Mouse (Mus musculus) neural tube, embryonic 13.5 days (tissue): ENCODE results near the gene Ptgds. TPM values are rescaled to one million over a fixed set of nuclear protein-coding genes. Genes with fewer than 3 reads are reported as not detected.

Experiments
- ATAC-seq: fragments of 200-750 bp; cut with Nextera tagmentation; 2 replicates; pipeline ENCODE4 v1.8.0; 2017; ENCODE audit warnings: low read depth, mild to moderate bottlenecking, moderate TSS enrichment, moderate library complexity
- H3K27ac ChIP-seq: fragments of 300-500 bp; sonication (generic); replicated peaks from 2 replicates; pipeline ENCODE4 v1.5.1; 2015; ENCODE audit warnings: moderate library complexity, mild to moderate bottlenecking, inconsistent platforms
- H3K27me3 ChIP-seq: fragments of 300-500 bp; sonication (generic); 2 replicates; pipeline ENCODE4 v1.6.1; 2015; ENCODE audit warnings: mild to moderate bottlenecking, inconsistent platforms
- H3K36me3 ChIP-seq: fragments of 300-500 bp; sonication (generic); 2 replicates; pipeline ENCODE4 v1.6.1; 2015; ENCODE audit warnings: mild to moderate bottlenecking, inconsistent platforms
- H3K4me1 ChIP-seq: fragments of 300-500 bp; sonication (generic); replicated peaks from 2 replicates; pipeline ENCODE4 v1.6.1; 2015; ENCODE audit warnings: inconsistent platforms
- H3K4me2 ChIP-seq: fragments of 300-500 bp; sonication (generic); 2 replicates; pipeline ENCODE4 v1.6.1; 2015; ENCODE audit warnings: inconsistent platforms, mild to moderate bottlenecking, moderate library complexity
- H3K4me3 ChIP-seq: fragments of 300-500 bp; sonication (generic); 2 replicates; pipeline ENCODE4 v1.5.1; 2015; ENCODE audit warnings: mild to moderate bottlenecking, inconsistent platforms
- H3K9ac ChIP-seq: fragments of 300-500 bp; sonication (generic); 2 replicates; pipeline ENCODE4 v1.6.1; 2015; ENCODE audit warnings: moderate library complexity, mild to moderate bottlenecking, inconsistent platforms
- H3K9me3 ChIP-seq: fragments of 300-500 bp; sonication (generic); 2 replicates; pipeline ENCODE4 v1.6.1; 2016; ENCODE audit warnings: inconsistent platforms
- WGBS: fragments of 180-500 bp; shearing (Covaris S2); methylation state at CpG from one replicate; pipeline ENCODE4 v1.1.7; 2015; 5-methylcytosine and 5-hydroxymethylcytosine counted together
- polyA plus RNA-seq: library from polyadenylated mRNA; unstranded; fragments of >200 nt; fragmentation: Nextera tagmentation; extraction: Ambion mirVana; gene quantifications from 2 replicates; pipeline ENCODE4 v1.2.1, GENCODE M21; 2015

Ptgds gene
- polyA plus RNA-seq, 1 experiment from 2014 or later, result 19.9 TPM

GRCm38 (mm10) chr2:25457022-25457896 lies 12.6 kb downstream of the Ptgds start:
- no peak for ATAC-seq
- H3K27me3 ChIP-seq, result no peaks in the 10 kb centered on the region
- 89% methylated on average over 9 of the region's 9 CpGs for WGBS
- H3K4me3 ChIP-seq, result no peak overlapping the region
- H3K9me3 ChIP-seq, result no peaks in the 10 kb centered on the region
- H3K36me3 ChIP-seq, result peaks cover 21% of the 10 kb centered on the region
- peaks cover 31% of the 10 kb centered on the region for H3K4me1 ChIP-seq
- no peak overlapping the region for H3K9ac ChIP-seq
- H3K27ac ChIP-seq, result no peak overlapping the region
- no peak overlapping the region for H3K4me2 ChIP-seq

GRCm38 (mm10) chr2:25456205-25456953 lies 13.5 kb downstream of the Ptgds start, which contains the start of gene Clic3:
TSS of gene Clic3 (plus strand) at chr2:25456838.
- ATAC-seq, result no peak
- H3K27ac ChIP-seq, result no peak within 1 kb of the TSS

GRCm38 (mm10) chr2:25452951-25453350 lies 16.9 kb downstream of the Ptgds start:
- no peak for ATAC-seq
- Histone ChIP-seq H3K27me3 (no peaks in the 10 kb centered on the region), H3K4me1 (no peaks in the 10 kb centered on the region), H3K4me2 (no peak overlapping the region), H3K9me3 (no peaks in the 10 kb centered on the region), H3K9ac (no peak overlapping the region), H3K4me3 (no peak overlapping the region), H3K27ac (no peak overlapping the region), H3K36me3 (peaks cover 23% of the 10 kb centered on the region)
- WGBS, result 31% methylated on average over 1 of the region's 1 CpGs

More at GRCm38 (mm10) chr2:25456205-25456953, 13.5 kb downstream of the Ptgds start, which contains the start of gene Clic3:
- no peak within 1 kb of the TSS for H3K4me3 ChIP-seq
- H3K9me3 ChIP-seq, result no peaks in the 10 kb centered on the region
- no peak within 1 kb of the TSS for H3K9ac ChIP-seq
- H3K27me3 ChIP-seq, result no peaks in the 10 kb centered on the region
- peaks cover 21% of the 10 kb centered on the region for H3K36me3 ChIP-seq
- H3K4me1 ChIP-seq, result peaks cover 24% of the 10 kb centered on the region
- 65% methylated on average over 14 of the region's 14 CpGs for WGBS
- no peak within 1 kb of the TSS for H3K4me2 ChIP-seq

- no peak for ATAC-seq
- no peaks in the 10 kb centered on the region for H3K27me3 ChIP-seq
These were observed 18.8 kb downstream of the Ptgds start for GRCm38 (mm10) chr2:25450853-25451647.

GRCm38 (mm10) chr2:25442682-25443081 lies 27.2 kb downstream of the Ptgds start:
- Histone ChIP-seq H3K9me3 (no peaks in the 10 kb centered on the region), H3K4me1 (no peaks in the 10 kb centered on the region), H3K9ac (no peak overlapping the region), H3K27ac (no peak overlapping the region), H3K4me2 (no peak overlapping the region), H3K36me3 (peaks cover 100% of the 10 kb centered on the region), H3K27me3 (no peaks in the 10 kb centered on the region), H3K4me3 (no peak overlapping the region)
- no peak for ATAC-seq
- 95% methylated on average over 14 of the region's 14 CpGs for WGBS

More at GRCm38 (mm10) chr2:25450853-25451647, 18.8 kb downstream of the Ptgds start:
- H3K27ac ChIP-seq, result no peak overlapping the region
- peaks cover 36% of the 10 kb centered on the region for H3K36me3 ChIP-seq
- no peaks in the 10 kb centered on the region for H3K4me1 ChIP-seq
- H3K4me3 ChIP-seq, result no peak overlapping the region
- H3K9me3 ChIP-seq, result no peaks in the 10 kb centered on the region
- H3K9ac ChIP-seq, result no peak overlapping the region
- H3K4me2 ChIP-seq, result no peak overlapping the region
- WGBS, result 86% methylated on average over 8 of the region's 8 CpGs

GRCm38 (mm10) chr2:25441067-25441466 lies 28.8 kb downstream of the Ptgds start:
- 91% methylated on average over 20 of the region's 20 CpGs for WGBS
- H3K9ac ChIP-seq, result no peak overlapping the region
- H3K36me3 ChIP-seq, result peaks cover 100% of the 10 kb centered on the region
- no peak for ATAC-seq
- no peaks in the 10 kb centered on the region for H3K4me1 ChIP-seq
- H3K9me3 ChIP-seq, result no peaks in the 10 kb centered on the region
- no peaks in the 10 kb centered on the region for H3K27me3 ChIP-seq
- no peak overlapping the region for H3K4me3 ChIP-seq
- no peak overlapping the region for H3K4me2 ChIP-seq
- no peak overlapping the region for H3K27ac ChIP-seq

- WGBS, result 95% methylated on average over 10 of the region's 10 CpGs
- Histone ChIP-seq H3K4me2 (no peak overlapping the region), H3K9ac (no peak overlapping the region), H3K27me3 (no peaks in the 10 kb centered on the region), H3K9me3 (no peaks in the 10 kb centered on the region), H3K4me1 (peaks cover 7% of the 10 kb centered on the region), H3K27ac (no peak overlapping the region), H3K36me3 (peaks cover 87% of the 10 kb centered on the region), H3K4me3 (no peak overlapping the region)
- ATAC-seq, result no peak
These were observed 33.5 kb downstream of the Ptgds start for GRCm38 (mm10) chr2:25436286-25436820.

GRCm38 (mm10) chr2:25434292-25434691 lies 35.6 kb downstream of the Ptgds start:
- Histone ChIP-seq H3K4me3 (no peak overlapping the region), H3K4me1 (peaks cover 28% of the 10 kb centered on the region), H3K9me3 (no peaks in the 10 kb centered on the region), H3K9ac (no peak overlapping the region), H3K4me2 (no peak overlapping the region), H3K27me3 (no peaks in the 10 kb centered on the region), H3K36me3 (peaks cover 66% of the 10 kb centered on the region), H3K27ac (no peak overlapping the region)
- 91% methylated on average over 8 of the region's 8 CpGs for WGBS
- no peak for ATAC-seq

DNA sequence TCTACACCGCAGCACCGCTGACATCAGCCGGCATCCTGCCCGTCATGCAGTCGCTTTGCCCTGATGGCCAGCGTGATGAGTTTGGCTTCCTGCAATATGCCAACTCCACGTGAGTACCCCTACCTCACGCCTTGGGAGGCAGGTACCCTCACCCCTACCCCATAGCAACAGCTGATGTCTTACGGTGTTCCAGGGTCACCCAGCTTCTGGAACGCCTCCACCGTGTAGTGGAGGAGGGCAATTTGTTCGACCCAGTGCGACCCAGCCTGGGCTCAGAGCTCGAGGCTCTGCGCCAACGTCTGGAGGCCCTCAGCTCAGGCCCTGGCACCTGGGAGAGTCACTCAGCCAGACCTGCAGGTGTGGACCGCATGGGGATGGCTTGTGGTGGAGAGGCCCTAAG lies 36.7 kb downstream of the Ptgds start:
- ATAC-seq, result no peak
- Histone ChIP-seq H3K36me3 (peaks cover 55% of the 10 kb centered on the region), H3K4me2 (no peak overlapping the region), H3K4me1 (peaks cover 34% of the 10 kb centered on the region), H3K27ac (no peak overlapping the region), H3K9me3 (no peaks in the 10 kb centered on the region), H3K4me3 (no peak overlapping the region), H3K9ac (no peak overlapping the region), H3K27me3 (no peaks in the 10 kb centered on the region)
- 91% methylated on average over 17 of the region's 17 CpGs for WGBS

GRCm38 (mm10) chr2:25432326-25433098 lies 37.3 kb downstream of the Ptgds start:
- 84% methylated on average over 11 of the region's 11 CpGs for WGBS
- H3K4me3 ChIP-seq, result no peak overlapping the region
- no peaks in the 10 kb centered on the region for H3K9me3 ChIP-seq
- H3K9ac ChIP-seq, result no peak overlapping the region
- no peak overlapping the region for H3K4me2 ChIP-seq
- H3K27ac ChIP-seq, result no peak overlapping the region
- H3K27me3 ChIP-seq, result no peaks in the 10 kb centered on the region
- peaks cover 49% of the 10 kb centered on the region for H3K36me3 ChIP-seq
- H3K4me1 ChIP-seq, result peaks cover 36% of the 10 kb centered on the region
- no peak for ATAC-seq

DNA sequence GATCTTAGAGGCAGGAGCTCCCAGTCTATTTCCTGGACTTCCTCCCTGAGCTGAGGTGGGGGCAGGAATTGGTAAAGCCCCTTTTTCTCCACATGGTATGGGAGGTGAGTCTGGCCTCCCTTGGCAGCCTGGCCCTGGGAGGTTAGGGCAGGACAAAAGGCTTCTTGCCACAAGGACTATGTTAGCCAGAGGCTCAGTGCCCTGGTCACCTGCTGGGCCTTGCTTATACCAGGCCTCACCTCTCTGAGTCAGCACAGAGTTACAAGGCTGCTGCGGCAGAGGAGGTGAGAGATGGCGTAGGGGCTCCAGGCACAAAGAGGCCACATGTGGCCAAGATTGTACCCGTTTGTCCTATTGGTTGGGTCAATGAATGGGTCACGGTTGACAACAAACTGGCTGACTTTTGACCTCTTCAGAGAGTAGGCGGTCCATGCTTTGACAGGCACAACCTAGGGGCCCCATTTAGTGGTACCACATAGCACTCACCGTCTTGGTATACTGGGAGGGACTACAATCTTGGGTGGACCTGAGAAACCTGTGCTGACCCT lies 38.5 kb downstream of the Ptgds start:
- Histone ChIP-seq H3K4me1 (peaks cover 36% of the 10 kb centered on the region), H3K27ac (no peak overlapping the region), H3K4me2 (peak overlapping the region; percentile 74; the same call in 1 of the 2 replicates), H3K4me3 (no peak overlapping the region), H3K36me3 (peaks cover 37% of the 10 kb centered on the region), H3K9me3 (no peaks in the 10 kb centered on the region), H3K9ac (peak overlapping the region; percentile 86), H3K27me3 (peaks cover 3% of the 10 kb centered on the region; the same call in 1 of the 2 replicates)
- 57% methylated on average over 6 of the region's 6 CpGs for WGBS
- no peak for ATAC-seq
